In genomic region chr2:103796861-103797466, GRCm38 (mm10) we compare ENCODE assay signal across 8 mouse cellular contexts. TPM values are rescaled to one million over a fixed set of nuclear protein-coding genes. Genes with fewer than 3 reads are reported as not detected.
A peak's percentile ranks its signal among the peaks of the same experiment; 100 is the strongest.
DNase-seq lines count a peak whose midpoint lies in the region; ATAC-seq and TF ChIP-seq lines count a peak whose summit lies in the region.

No protein-coding gene starts in this region.

- under 1% methylated on average over 62 of the region's 72 CpGs for WGBS in forebrain, embryonic 15.5 days
- under 1% methylated on average over 39 of the region's 72 CpGs for WGBS in lung, embryonic 16.5 days

- no peak for TF ChIP-seq CTCF in G1E (IDR thresholded peaks at IDR 0.05; ENCODE audit: low read depth, low read length)

- ATAC-seq in G1E (ENCODE audit: extremely low read depth, insufficient number of reproducible peaks, low FRiP score, poor library complexity, severe bottlenecking) = no peak; the same call in 1 of the 2 replicates
- ATAC-seq in forebrain, embryonic 15.5 days (replicated peaks) = peak; percentile 48
- ATAC-seq in hematopoietic stem cell, adult 5-6 weeks (replicated peaks in 1 of 2; ENCODE audit: insufficient read depth in 1 of 2, low FRiP score in 2 of 2, low TSS enrichment in 1 of 2, low read depth in 1 of 2, poor library complexity in 2 of 2, severe bottlenecking in 2 of 2) = peak; percentile 0 to 57; a peak in 2 of 4 replicates
- ATAC-seq in lung, embryonic 16.5 days (ENCODE audit: low read depth) = peak; percentile 68

- H3K27ac ChIP-seq in forebrain, embryonic 15.5 days (replicated peaks) = peak overlapping the region; percentile 100
- H3K27ac ChIP-seq in lung, embryonic 16.5 days (ENCODE audit: low read length) = peak overlapping the region; percentile 100

- peak overlapping the region; percentile 85 for H3K9ac ChIP-seq in forebrain, embryonic 15.5 days (replicated peaks)
- peak overlapping the region; percentile 89 for H3K9ac ChIP-seq in lung, embryonic 16.5 days (ENCODE audit: low read length)

- peak; percentile 87 for DNase-seq in G1E (ENCODE audit: low spot score)
- peak; percentile 72 for DNase-seq in cerebellum, adult 11 months
- peak; percentile 74 for DNase-seq in layer of hippocampus, adult 9-11 months
- peak; percentile 75 for DNase-seq in ovary, adult 18-20 months (ENCODE audit: low spot score)
- DNase-seq in thymus, postnatal 10 days (ENCODE audit: low spot score in 2 of 2) = peak; percentile 81 to 90

- peaks cover 43% of the 10 kb centered on the region for H3K4me1 ChIP-seq in G1E (ENCODE audit: insufficient read depth, low read depth, low read length)
- H3K4me1 ChIP-seq in forebrain, embryonic 15.5 days = peaks cover 40% of the 10 kb centered on the region
- H3K4me1 ChIP-seq in lung, embryonic 16.5 days (replicated peaks; ENCODE audit: control insufficient read depth, insufficient read depth, low read length) = peaks cover 10% of the 10 kb centered on the region; the same call in 1 of the 2 replicates

- peak overlapping the region; percentile 69 for H3K4me2 ChIP-seq in forebrain, embryonic 15.5 days (replicated peaks)
- H3K4me2 ChIP-seq in lung, embryonic 16.5 days (ENCODE audit: low read depth, low read length) = peak overlapping the region; percentile 61

- H3K27me3 ChIP-seq in G1E (ENCODE audit: insufficient read depth, low read length) = no peaks in the 10 kb centered on the region
- H3K27me3 ChIP-seq in forebrain, embryonic 15.5 days = no peaks in the 10 kb centered on the region
- H3K27me3 ChIP-seq in lung, embryonic 16.5 days (ENCODE audit: control insufficient read depth, insufficient read depth, low read depth, low read length) = no peaks in the 10 kb centered on the region

- no peaks in the 10 kb centered on the region for H3K9me3 ChIP-seq in G1E (replicated peaks)
- H3K9me3 ChIP-seq in forebrain, embryonic 15.5 days = no peaks in the 10 kb centered on the region
- no peaks in the 10 kb centered on the region for H3K9me3 ChIP-seq in lung, embryonic 16.5 days (ENCODE audit: control insufficient read depth, low read length)

- H3K36me3 ChIP-seq in G1E (replicated peaks) = peaks cover 33% of the 10 kb centered on the region
- H3K36me3 ChIP-seq in forebrain, embryonic 15.5 days = peaks cover 16% of the 10 kb centered on the region
- peaks cover 9% of the 10 kb centered on the region for H3K36me3 ChIP-seq in lung, embryonic 16.5 days (ENCODE audit: control insufficient read depth, insufficient read depth, low read length)

- peak overlapping the region; percentile 90 for H3K4me3 ChIP-seq in G1E (ENCODE audit: low read depth, low read length)
- peak overlapping the region; percentile 97 for H3K4me3 ChIP-seq in forebrain, embryonic 15.5 days
- peak overlapping the region; percentile 81 for H3K4me3 ChIP-seq in lung, embryonic 16.5 days (ENCODE audit: low read length)

RNA-seq across cellular contexts. Expression of gene Caprin1, which starts 0.5 kb away (rescaled TPM):
- total RNA-seq in G1E (2014; fragmentation: Nextera tagmentation) = 570 and 643 TPM in 2 replicates
- 460 and 513 TPM in 2 replicates for total RNA-seq in G1E (2017)
- 203 and 210 TPM in 2 replicates for polyA plus RNA-seq in G1E (2012)
- polyA plus RNA-seq in forebrain, embryonic 15.5 days (2015; fragmentation: Nextera tagmentation; extraction: Ambion mirVana) = 450 and 468 TPM in 2 replicates
- 544 and 546 TPM in 2 replicates for total RNA-seq in hematopoietic stem cell, adult 5-6 weeks (2017)
- polyA plus RNA-seq in lung, embryonic 16.5 days (2015; fragmentation: Nextera tagmentation; extraction: Ambion mirVana) = 265 and 302 TPM in 2 replicates

RNA-seq across cellular contexts. Expression of gene Nat10, which starts 35.9 kb away (rescaled TPM):
- total RNA-seq in G1E (2014; fragmentation: Nextera tagmentation) (68.1 and 97.4 TPM in 2 replicates), G1E (2017) (68.0 and 72.4 TPM in 2 replicates)
- 21.8 and 29.8 TPM in 2 replicates for polyA plus RNA-seq in G1E (2012)
- polyA plus RNA-seq in forebrain, embryonic 15.5 days (2015; fragmentation: Nextera tagmentation; extraction: Ambion mirVana) = 22.3 and 25.7 TPM in 2 replicates
- 58.4 and 66.8 TPM in 2 replicates for total RNA-seq in hematopoietic stem cell, adult 5-6 weeks (2017)
- polyA plus RNA-seq in lung, embryonic 16.5 days (2015; fragmentation: Nextera tagmentation; extraction: Ambion mirVana) = 20.4 and 23.8 TPM in 2 replicates
